ENCODE assay signal across 9 mouse cellular contexts in genomic region chr2:107519326-107519725, GRCm38 (mm10).
DNase-seq lines count a peak whose midpoint lies in the region; ATAC-seq and TF ChIP-seq lines count a peak whose summit lies in the region.
"Had no signal": no experiment of that assay in that cellular context is flagged by ENCODE, and none has a peak within 500 bp of the region (broad histone marks: within the 10 kb centered on the region; RNA-seq: fewer than 3 reads in every experiment).

No protein-coding gene starts in this region.

- peak; percentile 59; the same call in 1 of the 2 replicates for ATAC-seq in intestine, embryonic 15.5 days
- no peak for ATAC-seq in forebrain, embryonic 13.5 days
- ATAC-seq: liver, postnatal 0 days had no signal

- H3K36me3 ChIP-seq in intestine, embryonic 15.5 days, result no peaks in the 10 kb centered on the region
- no peaks in the 10 kb centered on the region for H3K36me3 ChIP-seq in forebrain, embryonic 13.5 days (ENCODE audit: poor library complexity, severe bottlenecking)

- 33% methylated on average over 3 of the region's 3 CpGs for whole genome bisulfite sequencing in intestine, embryonic 15.5 days
- 16% methylated on average over 3 of the region's 3 CpGs for WGBS in olfactory bulb, adult 2 months
- WGBS in forebrain, embryonic 13.5 days, result 76% methylated on average over 3 of the region's 3 CpGs

- no peak for TF ChIP-seq CTCF in olfactory bulb, adult 2 months (IDR thresholded peaks at IDR 0.05; ENCODE audit: insufficient read depth, low read depth, low read length)

- TF ChIP-seq POLR2A in olfactory bulb, adult 2 months (IDR thresholded peaks at IDR 0.05; ENCODE audit: insufficient read depth, low read depth, low read length), result no peak

- H3K4me2 ChIP-seq in intestine, embryonic 15.5 days (replicated peaks), result no peak overlapping the region
- H3K4me2 ChIP-seq in forebrain, embryonic 13.5 days, result no peak overlapping the region

- no peak overlapping the region for H3K4me3 ChIP-seq in intestine, embryonic 15.5 days (replicated peaks)
- H3K4me3 ChIP-seq in olfactory bulb, adult 2 months (ENCODE audit: insufficient read depth, low read depth, low read length), result no peak overlapping the region
- H3K4me3 ChIP-seq in forebrain, embryonic 13.5 days, result no peak overlapping the region

- no peak overlapping the region for H3K27ac ChIP-seq in intestine, embryonic 15.5 days
- H3K27ac ChIP-seq in olfactory bulb, adult 2 months (ENCODE audit: insufficient read depth, low read depth, low read length), result peak overlapping the region; percentile 99
- no peak overlapping the region for H3K27ac ChIP-seq in forebrain, embryonic 13.5 days

- H3K9ac ChIP-seq in intestine, embryonic 15.5 days, result no peak overlapping the region
- no peak overlapping the region for H3K9ac ChIP-seq in forebrain, embryonic 13.5 days
- H3K9ac ChIP-seq: liver, postnatal 0 days had no signal

- DNase-seq in kidney, postnatal 10 days, result peak; percentile 5
- no peak for DNase-seq in kidney, adult 11 months
- DNase-seq in brain, adult 2 months (ENCODE audit: low read depth, low spot score), result peak; percentile 90
- DNase-seq in gastrocnemius, postnatal 10 days, result no peak
- no peak for DNase-seq in thymus, postnatal 4 days
- DNase-seq: liver, postnatal 0 days had no signal

- no peaks in the 10 kb centered on the region for H3K27me3 ChIP-seq in intestine, embryonic 15.5 days (replicated peaks)
- H3K27me3 ChIP-seq in forebrain, embryonic 13.5 days, result no peaks in the 10 kb centered on the region

- H3K4me1 ChIP-seq in intestine, embryonic 15.5 days (replicated peaks), result no peaks in the 10 kb centered on the region
- peaks cover 6% of the 10 kb centered on the region for H3K4me1 ChIP-seq in olfactory bulb, adult 2 months (ENCODE audit: control insufficient read depth, insufficient read depth, low read length)
- H3K4me1 ChIP-seq in forebrain, embryonic 13.5 days, result no peaks in the 10 kb centered on the region

- no peaks in the 10 kb centered on the region for H3K9me3 ChIP-seq in intestine, embryonic 15.5 days
- H3K9me3 ChIP-seq in forebrain, embryonic 13.5 days (replicated peaks), result no peaks in the 10 kb centered on the region

Comparison
In these comparisons a context has a peak if more than half of its experiments do, and no peak if none do; other contexts are left out.
1. DNase-seq: peak in kidney, postnatal 10 days (single experiment) and brain, adult 2 months (single experiment); none in kidney, adult 11 months (single experiment), gastrocnemius, postnatal 10 days (single experiment) and thymus, postnatal 4 days (single experiment).